Mouse (Mus musculus): ENCODE results near the gene Urgcp. TPM values are rescaled to one million over a fixed set of nuclear protein-coding genes. Genes with fewer than 3 reads are reported as not detected.
"Not testable (repeated sequence)": the region's sequence is repeated elsewhere in the genome, so short reads cannot be mapped to it uniquely, and the experiment has no call there.

Gene Urgcp
- 0.40 and 0.51 TPM in 2 replicates for polyA plus RNA-seq (2012)

GRCm38 (mm10) chr11:5761820-5762632 is at the start of gene Urgcp:
TSS of gene Urgcp (minus strand) at chr11:5762376.
- no peaks in the 10 kb centered on the region for H3K9me3 ChIP-seq (ENCODE audit: control insufficient read depth, low read length)
- no peak for TF ChIP-seq GATA1 (IDR thresholded peaks at IDR 0.05; ENCODE audit: low read length)
- H3K36me3 ChIP-seq (ENCODE audit: control insufficient read depth) = peaks cover 3% of the 10 kb centered on the region
- H3K27me3 ChIP-seq (ENCODE audit: control insufficient read depth) = no peaks in the 10 kb centered on the region
- H3K4me1 ChIP-seq (ENCODE audit: control insufficient read depth) = peaks cover 31% of the 10 kb centered on the region
- peak within 1 kb of the TSS; percentile 78 for H3K4me3 ChIP-seq (replicated peaks)

- H3K36me3 ChIP-seq (ENCODE audit: control insufficient read depth); H3K4me1 ChIP-seq (ENCODE audit: control insufficient read depth); H3K27me3 ChIP-seq (ENCODE audit: control insufficient read depth); H3K9me3 ChIP-seq (ENCODE audit: control insufficient read depth, low read length); H3K4me3 ChIP-seq (replicated peaks): not testable (repeated sequence)
These were observed 47.3 kb upstream of the Urgcp start for GRCm38 (mm10) chr11:5809487-5809886.

- H3K4me1 ChIP-seq (ENCODE audit: control insufficient read depth) = peaks cover 7% of the 10 kb centered on the region
- H3K27me3 ChIP-seq (ENCODE audit: control insufficient read depth) = no peaks in the 10 kb centered on the region
- no peaks in the 10 kb centered on the region for H3K36me3 ChIP-seq (ENCODE audit: control insufficient read depth)
- no peak for TF ChIP-seq TAL1 (IDR thresholded peaks at IDR 0.05; ENCODE audit: low read length)
- no peak for TF ChIP-seq GATA1 (IDR thresholded peaks at IDR 0.05; ENCODE audit: low read length)
- H3K4me3 ChIP-seq (replicated peaks) = no peak overlapping the region
- no peaks in the 10 kb centered on the region for H3K9me3 ChIP-seq (ENCODE audit: control insufficient read depth, low read length)
These were observed 45.8 kb upstream of the Urgcp start for GRCm38 (mm10) chr11:5807956-5808355.

GRCm38 (mm10) chr11:5805711-5806110 is 43.5 kb upstream of the Urgcp start:
- Histone ChIP-seq H3K4me1 (ENCODE audit: control insufficient read depth) (peaks cover 8% of the 10 kb centered on the region), H3K27me3 (ENCODE audit: control insufficient read depth) (no peaks in the 10 kb centered on the region), H3K9me3 (ENCODE audit: control insufficient read depth, low read length) (no peaks in the 10 kb centered on the region), H3K36me3 (ENCODE audit: control insufficient read depth) (peaks cover 9% of the 10 kb centered on the region), H3K4me3 (replicated peaks) (no peak overlapping the region)
- TF ChIP-seq GATA1 (IDR thresholded peaks at IDR 0.05; ENCODE audit: low read length) (no peak), TAL1 (IDR thresholded peaks at IDR 0.05; ENCODE audit: low read length) (no peak)

GRCm38 (mm10) chr11:5804174-5804573 is 42.0 kb upstream of the Urgcp start:
- Histone ChIP-seq H3K36me3 (ENCODE audit: control insufficient read depth) (peaks cover 24% of the 10 kb centered on the region), H3K4me1 (ENCODE audit: control insufficient read depth) (peaks cover 8% of the 10 kb centered on the region), H3K27me3 (ENCODE audit: control insufficient read depth) (no peaks in the 10 kb centered on the region), H3K9me3 (ENCODE audit: control insufficient read depth, low read length) (no peaks in the 10 kb centered on the region), H3K4me3 (replicated peaks) (no peak overlapping the region)
- TF ChIP-seq GATA1 (IDR thresholded peaks at IDR 0.05; ENCODE audit: low read length) = no peak
- no peak for TF ChIP-seq TAL1 (IDR thresholded peaks at IDR 0.05; ENCODE audit: low read length)

- Histone ChIP-seq H3K9me3 (ENCODE audit: control insufficient read depth, low read length) (no peaks in the 10 kb centered on the region), H3K27me3 (ENCODE audit: control insufficient read depth) (no peaks in the 10 kb centered on the region), H3K4me3 (replicated peaks) (no peak within 1 kb of the TSS), H3K36me3 (ENCODE audit: control insufficient read depth) (peaks cover 30% of the 10 kb centered on the region), H3K4me1 (ENCODE audit: control insufficient read depth) (peaks cover 8% of the 10 kb centered on the region)
- TF ChIP-seq TAL1 (IDR thresholded peaks at IDR 0.05; ENCODE audit: low read length) = no peak
- no peak for TF ChIP-seq GATA1 (IDR thresholded peaks at IDR 0.05; ENCODE audit: low read length)
These were observed 41.4 kb upstream of the Urgcp start, which contains the start of gene Pgam2 for GRCm38 (mm10) chr11:5803551-5803981. TSS of gene Pgam2 (minus strand) at chr11:5803733.

GRCm38 (mm10) chr11:5802457-5803217 is 40.5 kb upstream of the Urgcp start:
- no peaks in the 10 kb centered on the region for H3K9me3 ChIP-seq (ENCODE audit: control insufficient read depth, low read length)
- H3K36me3 ChIP-seq (ENCODE audit: control insufficient read depth) = peaks cover 39% of the 10 kb centered on the region
- H3K4me1 ChIP-seq (ENCODE audit: control insufficient read depth) = peaks cover 6% of the 10 kb centered on the region
- TF ChIP-seq TAL1 (IDR thresholded peaks at IDR 0.05; ENCODE audit: low read length) (no peak), GATA1 (IDR thresholded peaks at IDR 0.05; ENCODE audit: low read length) (no peak)
- no peak overlapping the region for H3K4me3 ChIP-seq (replicated peaks)
- H3K27me3 ChIP-seq (ENCODE audit: control insufficient read depth) = no peaks in the 10 kb centered on the region

- no peak overlapping the region for H3K4me3 ChIP-seq (replicated peaks)
- no peaks in the 10 kb centered on the region for H3K27me3 ChIP-seq (ENCODE audit: control insufficient read depth)
- TF ChIP-seq GATA1 (IDR thresholded peaks at IDR 0.05; ENCODE audit: low read length) (no peak), TAL1 (IDR thresholded peaks at IDR 0.05; ENCODE audit: low read length) (no peak)
- peaks cover 45% of the 10 kb centered on the region for H3K36me3 ChIP-seq (ENCODE audit: control insufficient read depth)
- peaks cover 6% of the 10 kb centered on the region for H3K4me1 ChIP-seq (ENCODE audit: control insufficient read depth)
- H3K9me3 ChIP-seq (ENCODE audit: control insufficient read depth, low read length) = no peaks in the 10 kb centered on the region
These were observed 39.8 kb upstream of the Urgcp start for GRCm38 (mm10) chr11:5802005-5802404.

GRCm38 (mm10) chr11:5801511-5801910 is 39.3 kb upstream of the Urgcp start:
- H3K4me1 ChIP-seq (ENCODE audit: control insufficient read depth) = peaks cover 6% of the 10 kb centered on the region

More at GRCm38 (mm10) chr11:5801511-5801910, 39.3 kb upstream of the Urgcp start:
- Histone ChIP-seq H3K36me3 (ENCODE audit: control insufficient read depth) (peaks cover 50% of the 10 kb centered on the region), H3K9me3 (ENCODE audit: control insufficient read depth, low read length) (no peaks in the 10 kb centered on the region), H3K4me3 (replicated peaks) (no peak overlapping the region), H3K27me3 (ENCODE audit: control insufficient read depth) (no peaks in the 10 kb centered on the region)
- TF ChIP-seq GATA1 (IDR thresholded peaks at IDR 0.05; ENCODE audit: low read length) (no peak), TAL1 (IDR thresholded peaks at IDR 0.05; ENCODE audit: low read length) (no peak)
